Mouse (Mus musculus): Measurements from ENCODE around the gene Fem1b.

Fem1b gene

GRCm38 (mm10) chr9:62781965-62782364, 29.8 kb downstream of the Fem1b start:
- in situ Hi-C loops (cut with MboI, MseI): no loop called here

GRCm38 (mm10) chr9:62778721-62779120, 33.0 kb downstream of the Fem1b start:
- in situ Hi-C loops (cut with MboI, MseI): no loop called here

- in situ Hi-C loops (cut with MboI, MseI): no loop called here
Observed at GRCm38 (mm10) chr9:62777461-62777860, 34.3 kb downstream of the Fem1b start.

- in situ Hi-C loops (cut with MboI, MseI): no loop called here
Observed at GRCm38 (mm10) chr9:62775464-62775863, 36.3 kb downstream of the Fem1b start.

- in situ Hi-C loops (cut with MboI, MseI): loop anchor here (5.0 kb wide), 1 partner anchor 480 kb away; no protein-coding TSS in a partner anchor
Observed at GRCm38 (mm10) chr9:62772746-62773145, 39.0 kb downstream of the Fem1b start.

GRCm38 (mm10) chr9:62768361-62768760, 43.4 kb downstream of the Fem1b start:
- in situ Hi-C loops (cut with MboI, MseI): no loop called here

- in situ Hi-C loops (cut with MboI, MseI): no loop called here
Observed at GRCm38 (mm10) chr9:62767464-62767863, 44.3 kb downstream of the Fem1b start.

GRCm38 (mm10) chr9:62765346-62765745, 46.4 kb downstream of the Fem1b start:
- in situ Hi-C loops (cut with MboI, MseI): no loop called here

GRCm38 (mm10) chr9:62763478-62763877, 48.3 kb downstream of the Fem1b start:
- in situ Hi-C loops (cut with MboI, MseI): no loop called here

- in situ Hi-C loops (cut with MboI, MseI): no loop called here
Observed at GRCm38 (mm10) chr9:62759601-62760000, 52.1 kb downstream of the Fem1b start.

GRCm38 (mm10) chr9:62758288-62758687, 53.4 kb downstream of the Fem1b start:
- in situ Hi-C loops (cut with MboI, MseI): no loop called here

- in situ Hi-C loops (cut with MboI, MseI): no loop called here
Observed at GRCm38 (mm10) chr9:62750381-62750780, 61.4 kb downstream of the Fem1b start.

GRCm38 (mm10) chr9:62749666-62750065, 62.1 kb downstream of the Fem1b start:
- in situ Hi-C loops (cut with MboI, MseI): no loop called here

- in situ Hi-C loops (cut with MboI, MseI): no loop called here
Observed at GRCm38 (mm10) chr9:62746646-62747045, 65.1 kb downstream of the Fem1b start.

- in situ Hi-C loops (cut with MboI, MseI): no loop called here
Observed at GRCm38 (mm10) chr9:62744558-62745275, 67.0 kb downstream of the Fem1b start.

Data from regulatory T cell (primary cell).